Mouse (Mus musculus): ENCODE measurements around the gene Trim80. TPM values are rescaled to one million over a fixed set of nuclear protein-coding genes. Genes with fewer than 3 reads are reported as not detected.
"Not testable (repeated sequence)": the region's sequence is repeated elsewhere in the genome, so short reads cannot be mapped to it uniquely, and the experiment has no call there.

Trim80 gene
- polyA plus RNA-seq, 1 experiment from 2014 or later: not detected

DNA sequence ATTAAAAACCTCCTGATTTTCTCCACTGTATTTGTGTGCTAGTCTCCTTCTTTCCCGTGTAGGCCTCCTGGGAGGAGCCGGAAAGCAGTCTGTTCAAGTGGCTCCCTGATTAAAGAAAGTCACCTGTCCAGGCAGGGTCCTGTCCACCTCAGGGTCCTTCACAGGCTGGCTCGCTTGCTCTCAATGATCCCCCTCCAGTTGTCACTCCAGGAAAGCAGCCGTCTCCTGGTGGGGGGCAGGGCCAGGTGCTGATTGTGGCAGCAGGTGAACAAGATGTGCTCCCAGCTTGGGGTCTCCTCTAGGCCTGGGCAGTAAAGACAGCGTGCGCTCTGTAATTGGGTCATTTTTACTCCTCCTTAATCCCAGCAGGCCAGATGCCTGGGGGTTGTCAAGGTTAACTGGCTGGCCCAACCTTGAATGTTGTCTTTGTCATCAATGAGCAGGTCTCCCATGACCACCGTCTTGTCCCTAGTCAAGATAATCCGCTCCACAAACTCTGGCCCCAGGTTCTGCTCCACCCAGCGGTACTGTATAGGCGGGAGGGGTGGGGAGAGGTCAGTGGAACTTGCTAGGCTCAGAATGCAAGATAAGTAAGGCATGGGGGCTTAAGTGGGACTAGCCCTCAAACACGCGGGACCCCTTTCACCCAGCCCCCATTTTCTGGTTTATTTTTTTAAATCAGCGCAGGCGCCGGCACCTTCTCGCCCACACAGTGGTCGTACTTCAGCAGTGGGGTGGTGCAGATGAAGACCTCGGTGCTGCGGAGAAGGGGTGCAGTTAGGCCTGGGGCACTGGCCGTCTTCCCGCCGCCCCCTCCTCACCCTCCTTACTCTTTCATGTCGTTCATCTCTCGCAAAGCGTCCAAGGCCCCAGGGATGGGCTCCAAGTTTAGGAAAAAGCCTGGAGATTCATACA, 50.4 kb downstream of the Trim80 start:
- Histone ChIP-seq H3K9ac (replicated peaks) (peak overlapping the region; percentile 70), H3K9me3 (no peaks in the 10 kb centered on the region), H3K27ac (replicated peaks) (peak overlapping the region; percentile 80), H3K4me3 (peak overlapping the region; percentile 71), H3K27me3 (peaks cover 13% of the 10 kb centered on the region), H3K4me1 (peaks cover 21% of the 10 kb centered on the region), H3K36me3 (0 out of 2 replicates have a peak, but pooled peaks cover 13% of the 10 kb centered on the region), H3K4me2 (replicated peaks) (peak overlapping the region; percentile 78)
- ATAC-seq (ENCODE audit: low FRiP score, low read depth): peak; percentile 65
- 23% methylated on average over 25 of the region's 25 CpGs for WGBS

DNA sequence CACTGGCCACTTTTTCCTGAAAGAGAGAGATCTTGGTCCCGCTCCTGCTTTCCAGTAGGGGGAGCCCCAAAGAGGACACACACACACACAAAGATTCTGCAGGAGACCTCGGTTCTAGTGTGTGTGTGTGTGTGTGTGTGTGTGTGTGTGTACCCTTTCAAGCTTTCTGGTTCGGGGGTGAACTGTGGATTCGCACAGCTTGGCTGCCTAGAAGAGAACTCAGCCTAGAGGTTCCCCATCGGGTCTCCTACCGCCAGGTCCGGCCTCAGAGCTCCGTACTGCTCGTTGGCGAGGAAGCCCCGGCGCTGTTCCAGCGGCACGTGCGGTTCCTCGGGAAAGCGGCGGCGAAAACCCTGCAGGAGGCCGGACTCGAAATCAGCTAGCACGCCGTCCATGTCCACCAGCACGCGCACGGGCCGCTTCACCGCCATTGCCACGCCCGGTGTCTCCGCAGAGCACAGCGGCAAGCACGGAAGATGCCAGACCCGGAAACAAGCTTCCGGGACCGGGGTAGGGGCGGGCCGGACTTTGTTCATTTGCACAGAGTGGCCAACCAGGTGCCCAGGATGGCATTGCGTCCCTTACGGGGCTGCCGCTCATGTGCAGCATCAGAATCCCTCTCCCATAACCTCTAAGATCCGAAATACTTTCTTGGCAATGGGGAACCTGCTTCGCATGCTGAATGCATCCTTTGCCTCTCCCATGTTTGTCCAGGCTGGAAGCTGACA, 51.2 kb downstream of the Trim80 start, which contains the start of gene Nt5c:
TSS of gene Nt5c (minus strand) at position 507 of the 728 bp plus-strand sequence.
- Histone ChIP-seq H3K4me1 (peaks cover 21% of the 10 kb centered on the region), H3K4me3 (peak within 1 kb of the TSS; percentile 71), H3K9me3 (no peaks in the 10 kb centered on the region), H3K27ac (replicated peaks) (peak within 1 kb of the TSS; percentile 80), H3K4me2 (replicated peaks) (peak within 1 kb of the TSS; percentile 78), H3K9ac (replicated peaks) (peak within 1 kb of the TSS; percentile 70), H3K36me3 (0 out of 2 replicates have a peak, but pooled peaks cover 13% of the 10 kb centered on the region), H3K27me3 (peaks cover 13% of the 10 kb centered on the region)
- WGBS: under 1% methylated on average over 43 of the region's 43 CpGs
- ATAC-seq (ENCODE audit: low FRiP score, low read depth): peak; percentile 84

DNA sequence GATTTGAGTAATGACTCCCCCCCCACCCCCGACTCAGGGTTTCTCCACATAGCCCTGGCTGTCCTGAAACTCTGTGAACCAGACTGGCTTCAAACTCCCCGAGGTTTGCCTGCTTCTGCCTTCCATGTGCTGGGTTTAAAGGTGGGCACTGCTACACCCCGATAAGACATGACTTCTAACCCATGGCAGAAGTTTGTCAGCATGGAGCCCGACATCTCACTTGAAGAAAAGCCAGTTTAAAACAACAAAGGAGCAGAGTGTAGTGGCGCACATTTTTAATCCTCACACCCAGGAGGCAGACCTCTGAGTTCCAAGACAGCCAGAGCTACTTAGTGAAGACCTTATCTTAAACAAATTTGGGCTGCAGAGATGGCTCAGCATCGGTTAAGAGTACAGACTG, 52.0 kb downstream of the Trim80 start:
- peaks cover 20% of the 10 kb centered on the region for H3K36me3 ChIP-seq
- peaks cover 13% of the 10 kb centered on the region for H3K27me3 ChIP-seq
- H3K9me3 ChIP-seq: no peaks in the 10 kb centered on the region
- peak overlapping the region; percentile 71 for H3K4me3 ChIP-seq
- WGBS: 39% methylated on average over 6 of the region's 6 CpGs
- no peak overlapping the region for H3K27ac ChIP-seq (replicated peaks)
- peak overlapping the region; percentile 70 for H3K9ac ChIP-seq (replicated peaks)
- ATAC-seq (ENCODE audit: low FRiP score, low read depth): no peak
- H3K4me2 ChIP-seq (replicated peaks): peak overlapping the region; percentile 78
- H3K4me1 ChIP-seq: peaks cover 21% of the 10 kb centered on the region

DNA sequence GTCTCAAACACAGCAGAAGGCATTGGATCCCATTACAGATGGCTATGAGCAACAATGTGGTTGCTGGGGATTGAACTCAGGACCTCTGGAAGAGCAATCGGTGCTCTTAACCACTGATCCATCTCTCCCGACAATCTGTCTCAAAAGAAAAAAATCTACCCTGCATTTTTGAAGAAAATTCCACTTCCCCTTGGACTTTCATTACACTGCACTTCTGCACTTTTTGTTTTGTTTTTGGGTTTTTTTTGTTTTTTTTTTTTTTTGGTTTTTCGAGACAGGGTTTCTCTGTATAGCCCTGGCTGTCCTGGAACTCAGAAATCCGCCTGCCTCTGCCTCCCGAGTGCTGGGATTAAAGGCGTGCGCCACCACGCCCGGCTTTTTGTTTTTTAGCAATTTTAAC, 56.2 kb downstream of the Trim80 start:
- H3K36me3 ChIP-seq: peaks cover 47% of the 10 kb centered on the region

More for the DNA sequence above, 56.2 kb downstream of the Trim80 start:
- not testable (repeated sequence) for H3K9ac ChIP-seq (replicated peaks); H3K27ac ChIP-seq (replicated peaks); ATAC-seq (ENCODE audit: low FRiP score, low read depth); H3K9me3 ChIP-seq; H3K4me3 ChIP-seq; H3K4me2 ChIP-seq (replicated peaks)
- 92% methylated on average over 9 of the region's 9 CpGs for WGBS
- H3K27me3 ChIP-seq: peaks cover 13% of the 10 kb centered on the region
- H3K4me1 ChIP-seq: peaks cover 11% of the 10 kb centered on the region

Small RNAs within 50 kb of the gene (microRNA-seq; reads per million reads assigned to microRNA genes)
- not detected for gene Mir3968

Other genes starting within 250 kb of the Trim80 start
- gene Grin2c, start 173.3 kb upstream of the Trim80 start, polyA plus RNA-seq (2016; fragmentation: Nextera tagmentation; extraction: Ambion mirVana): 0.06 and 0.17 TPM in 2 replicates
- gene Fdxr, start 163.5 kb upstream of the Trim80 start, polyA plus RNA-seq (2016; fragmentation: Nextera tagmentation; extraction: Ambion mirVana): 15.9 and 18.4 TPM in 2 replicates
- gene Fads6, start 142.9 kb upstream of the Trim80 start, polyA plus RNA-seq (2016; fragmentation: Nextera tagmentation; extraction: Ambion mirVana): 0.11 and 0.18 TPM in 2 replicates
- gene Otop2, start 133.4 kb upstream of the Trim80 start, polyA plus RNA-seq (2016; fragmentation: Nextera tagmentation; extraction: Ambion mirVana): not detected in 2 replicates
- gene Ush1g, start 118.5 kb upstream of the Trim80 start, polyA plus RNA-seq (2016; fragmentation: Nextera tagmentation; extraction: Ambion mirVana): 0.05 TPM in 1 of 2 replicates, not detected in the other
- gene Otop3, start 105.8 kb upstream of the Trim80 start, polyA plus RNA-seq (2016; fragmentation: Nextera tagmentation; extraction: Ambion mirVana): 0.28 and 0.43 TPM in 2 replicates
- 32.9 and 38.6 TPM in 2 replicates for gene Hid1, start 72.8 kb upstream of the Trim80 start, polyA plus RNA-seq (2016; fragmentation: Nextera tagmentation; extraction: Ambion mirVana)
- 32.4 and 36.6 TPM in 2 replicates for gene Cdr2l, start 58.6 kb upstream of the Trim80 start, polyA plus RNA-seq (2016; fragmentation: Nextera tagmentation; extraction: Ambion mirVana)
- 234 and 265 TPM in 2 replicates for gene Mrpl58, start 36.8 kb upstream of the Trim80 start, polyA plus RNA-seq (2016; fragmentation: Nextera tagmentation; extraction: Ambion mirVana)
- gene Atp5h, start 20.6 kb upstream of the Trim80 start, polyA plus RNA-seq (2016; fragmentation: Nextera tagmentation; extraction: Ambion mirVana): 873 and 889 TPM in 2 replicates
- 32.0 and 40.4 TPM in 2 replicates for gene Kctd2, start 20.4 kb upstream of the Trim80 start, polyA plus RNA-seq (2016; fragmentation: Nextera tagmentation; extraction: Ambion mirVana)
- gene Slc16a5, start 21.9 kb downstream of the Trim80 start, polyA plus RNA-seq (2016; fragmentation: Nextera tagmentation; extraction: Ambion mirVana): 0.20 and 0.30 TPM in 2 replicates
- gene Armc7, start 35.1 kb downstream of the Trim80 start, polyA plus RNA-seq (2016; fragmentation: Nextera tagmentation; extraction: Ambion mirVana): 10.3 and 13.1 TPM in 2 replicates
- 81.6 and 83.8 TPM in 2 replicates for gene Nt5c, start 51.3 kb downstream of the Trim80 start, polyA plus RNA-seq (2016; fragmentation: Nextera tagmentation; extraction: Ambion mirVana)
- gene Jpt1, start 73.8 kb downstream of the Trim80 start, polyA plus RNA-seq (2016; fragmentation: Nextera tagmentation; extraction: Ambion mirVana): 1,008 and 1,026 TPM in 2 replicates
- gene Sumo2, start 95.7 kb downstream of the Trim80 start, polyA plus RNA-seq (2016; fragmentation: Nextera tagmentation; extraction: Ambion mirVana): 1,412 and 1,429 TPM in 2 replicates
- 168 and 172 TPM in 2 replicates for gene Nup85, start 123.9 kb downstream of the Trim80 start, polyA plus RNA-seq (2016; fragmentation: Nextera tagmentation; extraction: Ambion mirVana)
- 85.7 and 89.0 TPM in 2 replicates for gene Mrps7, start 163.4 kb downstream of the Trim80 start, polyA plus RNA-seq (2016; fragmentation: Nextera tagmentation; extraction: Ambion mirVana)
- gene Gga3, start 163.5 kb downstream of the Trim80 start, polyA plus RNA-seq (2016; fragmentation: Nextera tagmentation; extraction: Ambion mirVana): 34.6 and 37.2 TPM in 2 replicates
- 12.2 and 15.1 TPM in 2 replicates for gene Mif4gd, start 172.4 kb downstream of the Trim80 start, polyA plus RNA-seq (2016; fragmentation: Nextera tagmentation; extraction: Ambion mirVana)
- 26.2 and 26.9 TPM in 2 replicates for gene Slc25a19, start 187.8 kb downstream of the Trim80 start, polyA plus RNA-seq (2016; fragmentation: Nextera tagmentation; extraction: Ambion mirVana)